Mouse (Mus musculus): ENCODE results near the gene Lrrc3b.

Gene Lrrc3b

DNA sequence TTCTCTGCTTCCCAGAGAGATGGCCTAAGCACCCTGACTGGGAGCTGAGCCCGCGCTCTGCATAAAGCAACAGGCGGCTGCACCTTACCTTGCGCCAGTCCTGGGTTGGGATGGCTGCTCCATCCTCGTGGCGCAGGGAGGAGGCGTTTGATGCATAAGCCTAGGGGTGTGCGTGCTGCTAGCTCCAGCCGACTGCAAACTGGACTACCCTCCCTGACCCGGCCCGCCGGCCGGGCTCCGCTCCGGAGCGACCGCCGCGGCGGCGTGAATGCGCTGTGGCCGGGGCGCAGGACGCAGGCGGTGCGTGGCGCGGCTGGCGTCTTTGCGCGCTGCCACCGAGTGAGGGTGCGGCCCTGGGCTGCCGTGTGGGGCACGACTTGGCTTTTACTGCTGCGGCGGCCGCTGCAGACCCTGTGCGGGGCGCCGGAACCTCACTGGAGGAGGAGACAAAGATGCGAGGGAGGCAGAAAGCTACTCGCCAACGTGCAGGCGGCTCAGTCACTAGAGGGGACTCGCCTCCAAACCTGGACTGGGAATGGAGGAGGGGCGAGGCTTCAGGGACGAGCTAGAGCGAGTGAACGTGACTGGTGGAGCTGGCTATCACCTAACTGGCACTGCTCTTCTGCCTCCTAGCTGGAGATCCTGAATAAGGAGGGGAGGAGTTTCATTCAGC, at the start of gene Lrrc3b:
TSS of gene Lrrc3b (minus strand) at position 503 of the 673 bp plus-strand sequence.
- no peak for DNase-seq

DNA sequence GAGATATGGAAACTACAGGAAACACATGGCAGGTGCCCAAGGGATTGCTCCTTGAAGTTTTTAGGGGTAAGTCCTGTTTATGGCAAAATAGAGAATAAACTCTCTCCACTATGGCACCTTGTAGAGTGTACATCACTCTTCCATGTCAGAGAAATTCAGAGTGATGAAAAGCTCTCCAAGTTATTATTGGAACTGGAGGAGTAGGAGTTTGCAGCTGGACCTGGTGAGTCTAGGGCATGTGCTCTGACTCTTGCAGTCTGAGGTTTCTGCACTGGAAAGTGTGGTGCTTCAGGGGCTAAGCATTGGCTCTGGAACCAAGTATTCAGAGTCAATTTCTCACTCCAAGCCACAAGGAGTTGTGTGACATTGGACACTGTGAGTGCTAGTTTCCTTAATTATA, 38.9 kb upstream of the Lrrc3b start:
- no peak for DNase-seq

DNA sequence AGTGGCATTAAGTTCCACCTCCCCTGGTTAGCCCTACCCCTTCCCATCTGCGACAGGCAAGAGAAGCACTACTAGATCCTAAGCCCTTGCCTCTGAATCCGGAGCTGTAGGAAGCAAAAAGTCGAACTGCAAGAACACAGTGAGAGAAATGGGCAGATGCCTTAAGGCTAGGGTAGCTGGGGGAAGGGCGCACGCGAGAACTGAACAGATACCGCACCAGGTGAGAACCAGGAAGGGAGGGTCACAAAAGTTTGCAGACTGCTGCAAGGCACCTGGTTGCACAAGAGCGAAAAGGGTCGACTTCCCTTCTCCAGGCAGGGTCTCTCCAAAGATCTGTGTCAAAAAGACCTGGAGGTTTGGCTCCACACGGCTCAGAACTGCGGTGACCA, 697 bp downstream of the Lrrc3b start:
- no peak for DNase-seq

DNA sequence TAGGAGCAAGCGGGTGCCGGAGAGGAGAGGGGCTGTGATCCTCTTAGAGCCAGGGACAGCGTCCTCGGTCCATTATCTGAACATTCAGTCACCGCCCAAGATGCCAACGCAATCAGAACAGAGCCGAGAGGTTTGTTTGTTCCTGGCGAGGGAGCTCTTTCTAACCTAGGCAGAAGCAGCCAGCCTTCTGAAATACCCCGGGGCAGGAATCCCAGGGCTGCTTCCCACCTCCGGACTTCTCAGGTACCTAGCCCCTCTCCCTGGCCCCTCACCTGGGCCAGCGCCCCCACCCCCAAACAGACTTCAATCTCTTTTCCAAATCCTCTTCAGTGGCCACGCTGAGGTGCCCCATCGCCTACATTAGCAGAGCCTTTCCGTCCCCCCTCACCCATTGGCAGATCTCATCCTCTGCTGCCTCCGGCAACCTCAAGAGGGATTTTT, 1.3 kb downstream of the Lrrc3b start:
- no peak for DNase-seq

DNA sequence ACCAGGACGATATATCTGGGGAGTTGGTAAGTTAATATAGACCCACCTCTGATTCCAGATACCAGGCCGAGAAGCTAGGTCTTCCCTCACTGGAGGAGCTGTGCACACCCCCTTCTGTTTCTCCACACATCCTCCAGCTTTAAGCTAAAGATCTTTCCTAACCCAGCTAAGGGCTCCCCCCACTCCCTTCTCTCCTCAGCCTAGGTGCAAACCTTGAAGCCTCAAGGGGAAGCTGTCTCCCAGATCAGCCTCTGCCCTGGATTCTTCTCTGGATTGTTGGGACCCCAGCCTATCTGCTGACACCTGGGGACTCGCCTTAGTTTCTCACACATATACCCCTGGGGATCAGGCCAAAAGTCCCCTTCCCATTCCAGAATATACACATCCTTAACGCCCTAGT, 1.7 kb downstream of the Lrrc3b start:
- DNase-seq: no peak

DNA sequence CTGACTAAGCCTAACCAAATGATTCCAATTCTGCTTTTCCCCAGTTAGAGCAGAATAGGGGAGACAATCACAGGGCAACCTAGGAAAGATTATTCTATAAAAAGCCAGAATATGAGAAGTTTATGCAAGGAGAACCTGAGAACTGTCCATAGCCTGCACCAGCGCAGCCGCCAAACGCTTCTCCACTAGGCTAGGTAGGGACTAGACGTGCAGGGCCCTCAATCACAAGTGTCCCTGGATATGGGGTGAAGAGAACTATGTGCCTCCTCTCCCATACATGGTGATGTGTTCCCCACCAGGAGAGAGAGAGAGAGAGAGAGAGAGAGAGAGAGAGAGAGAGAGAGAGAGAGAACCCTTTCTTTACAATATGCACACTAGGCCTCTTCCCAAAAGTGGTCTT, 2.2 kb downstream of the Lrrc3b start:
- DNase-seq: no peak

DNA sequence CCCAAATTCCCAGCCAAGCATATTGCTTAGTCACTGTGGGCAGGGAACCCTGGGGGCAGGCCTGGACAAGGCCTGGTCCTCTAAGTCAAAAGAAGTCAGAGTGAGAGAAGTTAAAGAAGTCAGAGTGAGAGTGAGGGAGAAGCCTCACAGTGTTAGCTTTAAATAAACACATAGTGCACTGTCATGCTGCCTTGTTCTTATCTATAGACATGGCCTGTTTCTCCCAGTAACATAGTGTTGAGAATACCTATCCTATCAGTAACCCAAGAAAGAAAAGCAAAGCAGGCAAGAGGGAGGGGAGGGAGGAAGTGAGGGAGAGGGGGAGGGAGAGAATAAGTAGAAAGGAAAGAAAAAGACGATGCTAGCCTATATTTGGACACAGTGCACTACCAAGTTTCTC, 6.4 kb downstream of the Lrrc3b start:
- DNase-seq: no peak

DNA sequence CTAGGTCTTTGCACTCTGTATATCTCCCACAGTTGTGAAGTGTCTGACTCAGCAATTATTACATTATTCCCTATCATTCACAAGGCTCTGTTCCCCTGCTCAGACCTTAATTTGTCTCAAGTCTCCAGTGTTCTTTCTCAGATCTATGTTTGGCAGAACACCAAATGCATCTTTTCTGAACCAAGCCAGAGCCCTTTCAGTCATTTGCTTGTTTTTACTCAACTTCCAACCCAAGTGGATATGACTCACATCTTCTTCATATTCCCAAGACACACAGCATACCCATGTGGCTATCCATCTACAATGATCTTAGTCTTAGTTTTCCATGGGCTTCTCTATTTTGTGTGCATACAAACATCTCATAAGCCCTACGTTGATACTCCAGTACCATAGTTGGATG, 17.2 kb downstream of the Lrrc3b start:
- DNase-seq: no peak

DNA sequence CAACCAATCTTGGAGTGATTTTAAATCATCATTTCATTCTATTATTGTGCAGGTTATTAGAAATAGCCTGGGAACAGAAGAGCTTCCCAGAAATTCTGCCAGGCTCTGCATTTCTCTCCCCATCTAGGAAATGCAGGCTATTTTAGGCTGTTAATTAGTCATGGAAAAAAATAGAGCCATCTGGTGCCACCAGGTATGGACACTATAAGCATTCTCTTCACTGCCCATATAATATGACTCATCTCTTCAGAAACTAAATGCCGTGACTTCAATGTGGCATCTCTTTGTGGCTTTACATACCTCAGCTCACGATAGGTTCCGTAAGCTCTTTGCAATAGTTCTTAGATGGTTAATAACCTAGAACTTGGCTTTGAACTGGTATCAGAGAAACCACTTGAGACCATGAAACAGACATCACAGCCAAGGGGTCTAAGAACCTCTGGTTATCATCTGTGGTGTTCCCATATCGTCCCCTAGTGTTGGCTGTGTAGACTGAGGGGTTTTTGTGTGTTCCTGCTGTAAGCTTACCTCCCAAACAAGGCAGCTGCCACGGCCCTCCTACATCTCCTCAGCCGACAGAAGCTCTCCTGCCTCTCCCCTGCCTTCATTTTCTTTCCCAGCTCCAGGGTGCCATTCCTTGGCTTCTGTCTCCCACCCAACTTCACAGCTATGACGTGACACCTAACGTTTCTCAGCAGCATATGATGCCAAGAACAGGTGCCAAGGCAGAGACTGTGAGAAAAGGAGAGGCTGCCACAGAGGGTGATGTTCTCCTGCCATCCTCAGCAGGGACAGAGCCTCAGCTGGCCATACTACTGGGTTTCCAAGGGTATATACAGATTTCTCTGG, 27.9 kb downstream of the Lrrc3b start:
- no peak for DNase-seq

DNA sequence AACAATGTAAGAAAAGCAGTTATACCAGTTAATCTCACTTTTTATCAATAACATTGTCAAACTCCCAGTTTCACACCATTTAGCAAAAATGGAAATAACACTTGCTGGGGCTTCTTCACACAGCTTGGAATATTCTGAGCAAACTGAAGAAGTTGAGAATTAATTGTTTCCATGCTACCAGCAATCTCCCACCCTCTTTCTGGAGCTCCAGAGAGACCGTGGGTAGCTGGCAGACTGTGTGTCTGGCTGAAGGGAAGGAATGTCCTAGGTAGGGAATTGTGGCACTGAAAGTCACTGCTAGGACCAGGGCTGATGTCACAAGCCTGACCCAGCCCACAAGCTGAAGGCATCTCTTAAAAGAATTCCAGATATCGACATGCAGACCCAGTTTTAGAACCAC, 53.3 kb downstream of the Lrrc3b start:
- DNase-seq: no peak

DNA sequence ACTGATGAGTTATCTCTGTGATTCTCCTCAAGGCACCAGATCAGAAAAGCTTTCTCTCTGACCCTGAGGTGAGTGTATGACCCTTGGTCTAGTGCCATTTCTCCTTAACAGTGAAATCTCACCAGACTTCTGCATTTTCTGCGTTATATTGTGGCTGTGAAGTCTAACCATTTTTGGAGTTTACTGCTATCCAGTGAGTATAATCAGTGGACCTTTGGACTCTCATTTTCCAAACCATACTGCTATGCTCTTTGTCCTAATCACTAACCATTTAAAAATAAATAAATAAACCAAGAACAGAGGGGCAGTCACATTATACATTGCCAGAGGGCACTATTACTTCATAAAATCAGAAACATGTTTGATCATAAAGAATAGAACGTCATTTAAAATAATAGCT, 53.8 kb downstream of the Lrrc3b start:
- no peak for DNase-seq

DNA sequence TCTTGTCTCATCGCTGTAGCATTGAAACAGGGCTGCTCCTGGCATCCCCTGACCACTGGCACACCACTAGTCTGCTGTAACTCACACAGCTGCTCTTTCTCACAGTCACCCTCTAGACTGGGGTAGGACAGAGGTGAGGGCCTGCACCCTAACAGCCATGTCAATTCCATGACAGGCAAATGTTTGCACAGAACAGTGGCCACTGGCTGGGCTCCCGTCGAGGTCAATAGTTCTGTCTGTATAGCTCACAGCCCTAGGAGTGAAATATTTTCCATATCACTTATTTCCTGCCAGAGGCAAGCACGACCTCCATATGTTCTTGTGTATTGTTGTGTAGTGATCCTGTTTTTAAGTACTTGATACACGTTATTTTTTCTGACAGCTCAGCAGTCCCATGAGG, 54.3 kb downstream of the Lrrc3b start:
- no peak for DNase-seq

DNA sequence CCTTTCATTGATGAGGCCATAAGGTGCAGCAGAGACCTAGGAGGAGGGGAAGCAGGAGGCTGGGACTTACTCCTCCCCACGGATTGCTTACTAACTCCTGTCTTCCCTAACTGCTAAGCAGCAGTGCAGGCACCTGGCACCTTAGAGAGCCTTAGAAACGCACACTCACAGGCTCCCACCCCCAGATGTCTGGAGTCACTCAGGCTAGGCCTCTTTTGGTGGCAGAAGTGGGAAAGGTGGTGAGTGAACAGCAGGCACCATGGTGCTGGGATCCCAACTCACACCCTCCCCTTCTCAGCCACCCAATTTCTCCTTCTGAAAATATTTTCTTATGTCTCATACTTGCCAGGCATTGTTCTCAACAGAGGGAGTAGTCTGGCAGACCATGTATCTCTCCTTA, 55.7 kb downstream of the Lrrc3b start:
- no peak for DNase-seq

DNA sequence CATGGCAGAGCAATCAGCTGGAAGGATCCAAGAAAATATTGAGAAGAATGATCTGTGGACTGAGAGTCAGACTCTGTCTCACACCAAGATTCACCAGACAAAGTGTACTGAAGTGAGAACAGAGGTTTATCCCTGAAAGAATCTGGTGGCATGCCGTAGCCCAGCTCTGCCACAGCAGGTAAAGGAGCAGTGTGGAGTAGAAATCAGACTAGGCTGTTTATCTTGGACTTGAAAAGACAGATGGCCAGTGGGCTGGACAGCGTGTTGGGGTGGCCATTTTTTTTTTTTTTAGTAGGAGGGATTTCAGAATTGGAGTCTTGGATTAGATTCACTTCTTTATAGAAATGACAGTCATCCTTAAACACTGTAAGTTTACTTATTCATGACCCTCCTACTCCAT, 61.4 kb downstream of the Lrrc3b start:
- DNase-seq: no peak

DNA sequence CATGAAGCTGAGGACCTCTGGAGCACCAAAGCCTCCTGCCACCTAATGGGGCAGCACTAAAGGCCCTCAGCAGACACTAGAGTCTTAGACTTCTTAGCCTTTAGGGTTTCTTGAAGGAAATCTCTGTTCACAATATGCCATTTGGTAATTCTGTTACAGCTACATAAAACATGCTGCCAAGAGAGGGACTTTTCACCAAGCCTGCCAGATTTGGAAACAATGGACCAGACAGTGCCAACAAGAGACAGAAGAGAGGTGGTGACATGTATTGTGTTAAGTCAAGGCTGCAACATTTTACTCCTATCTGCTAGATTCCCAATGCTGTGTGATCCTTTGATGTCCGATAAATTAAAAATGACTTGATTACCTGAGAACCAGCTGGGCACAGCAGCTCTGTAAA, 62.0 kb downstream of the Lrrc3b start:
- DNase-seq: no peak

DNA sequence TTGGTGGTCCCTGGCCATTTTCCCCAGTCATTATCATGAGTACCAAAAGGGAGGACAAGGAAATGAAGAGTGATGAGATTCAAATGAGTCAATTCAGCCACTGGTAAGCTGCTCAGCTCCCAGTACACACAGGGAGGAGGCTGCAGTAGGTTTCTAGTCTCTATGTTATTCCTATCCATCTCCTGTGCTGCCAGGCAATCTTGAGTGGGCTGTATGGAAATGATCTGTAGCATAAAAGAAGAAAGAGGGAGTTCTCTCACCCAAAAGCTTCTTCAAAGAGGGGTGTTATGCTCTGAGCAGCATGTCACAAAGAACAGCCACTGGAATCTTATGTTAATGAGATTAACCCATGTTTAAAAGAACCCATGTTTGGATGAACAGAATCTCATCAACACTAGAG, 64.5 kb downstream of the Lrrc3b start:
- no peak for DNase-seq

DNA sequence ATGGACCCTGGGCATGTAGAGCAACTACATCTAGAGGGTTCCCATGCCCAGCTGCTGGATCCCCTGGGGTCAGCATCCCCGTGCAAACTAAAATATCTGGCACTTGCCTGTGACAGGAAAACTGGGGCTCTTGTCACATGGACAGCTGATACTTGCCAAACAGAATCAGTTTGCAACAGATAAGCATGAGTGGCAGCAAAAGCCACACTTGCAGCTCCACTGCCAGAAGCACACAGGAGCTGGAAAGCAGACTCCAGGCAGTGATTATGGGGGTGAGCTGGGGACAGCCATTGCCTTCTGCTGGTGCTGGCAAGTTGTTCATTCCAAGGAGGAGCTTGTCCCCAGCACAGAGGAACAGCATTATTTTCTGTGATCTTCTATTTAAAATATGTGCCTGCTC, 65.8 kb downstream of the Lrrc3b start:
- no peak for DNase-seq

DNA sequence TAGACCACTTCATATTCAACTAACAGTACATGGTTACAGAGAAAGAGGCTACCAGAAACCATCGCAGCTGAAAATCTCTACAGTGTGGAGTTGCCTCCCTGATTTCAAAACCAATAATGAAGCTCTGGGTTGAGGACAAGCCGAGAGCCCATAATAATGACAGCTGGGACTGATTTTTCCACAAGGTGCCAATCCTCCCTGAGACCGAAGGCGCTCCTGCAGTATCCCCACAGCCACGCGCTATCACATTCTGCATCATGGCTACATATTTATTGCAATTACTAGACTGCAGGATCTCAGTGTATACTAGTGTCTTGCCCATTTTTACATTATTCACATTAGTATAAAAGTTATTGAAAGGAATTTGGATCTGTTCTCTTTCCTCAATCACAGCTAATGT, 73.7 kb downstream of the Lrrc3b start:
- DNase-seq: no peak

DNA sequence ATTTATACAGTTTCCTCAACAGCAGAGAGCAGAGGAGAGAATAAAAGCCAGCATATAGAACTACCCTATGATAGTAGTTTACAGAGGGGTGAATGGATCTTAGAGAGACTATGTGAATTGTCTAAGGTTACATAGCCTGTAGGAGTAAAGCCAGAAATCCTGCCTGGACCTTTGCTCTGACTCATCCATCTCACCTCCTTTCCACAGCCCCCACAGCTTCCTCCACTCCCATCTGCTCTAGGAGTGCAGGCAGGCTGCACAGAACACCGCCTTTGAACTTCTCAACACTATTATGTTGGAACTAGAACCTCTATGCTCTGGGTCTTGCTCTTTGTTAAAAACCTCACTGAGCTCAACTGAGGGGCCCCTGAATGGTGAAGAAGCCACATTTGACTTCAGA, 78.9 kb downstream of the Lrrc3b start:
- DNase-seq: no peak

DNA sequence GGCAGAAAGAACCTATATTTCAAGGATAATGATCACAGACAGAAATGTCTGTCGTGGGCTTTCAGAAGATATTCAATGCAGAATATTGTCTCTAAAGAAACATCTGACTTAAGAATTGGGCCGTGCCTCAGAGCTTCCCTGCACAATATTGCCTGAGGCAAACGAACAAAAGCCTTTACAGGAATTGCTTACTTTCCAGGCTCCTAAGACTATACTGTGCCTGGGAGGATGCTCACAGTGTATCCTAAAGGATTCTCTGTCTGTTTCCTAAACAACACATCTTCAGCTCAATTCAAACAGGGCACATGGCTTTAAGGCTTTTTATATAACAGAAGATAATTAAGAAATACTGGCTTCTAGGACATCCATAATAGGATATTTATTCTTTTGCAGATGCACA, 79.7 kb downstream of the Lrrc3b start:
- DNase-seq: no peak

DNA sequence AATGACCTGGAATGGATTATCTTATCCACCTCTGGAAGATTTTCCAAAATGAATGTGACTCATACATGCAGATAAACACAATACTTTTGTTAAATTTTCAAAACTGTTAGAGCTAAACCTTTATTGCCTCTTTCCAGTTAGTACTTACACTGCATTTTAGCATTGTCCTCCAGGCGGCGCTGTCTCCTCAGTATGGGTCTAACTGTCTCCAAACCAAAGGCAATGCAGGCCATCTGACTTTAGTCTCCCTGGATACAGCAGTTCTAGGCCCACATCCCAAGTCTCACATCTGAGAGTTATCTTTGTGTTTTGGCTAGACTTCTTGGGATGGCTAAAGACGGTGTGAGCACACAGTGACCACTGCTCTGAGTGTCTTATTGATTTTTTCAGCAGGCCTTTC, 83.3 kb downstream of the Lrrc3b start:
- peak; percentile 83 to 85 for DNase-seq

DNA sequence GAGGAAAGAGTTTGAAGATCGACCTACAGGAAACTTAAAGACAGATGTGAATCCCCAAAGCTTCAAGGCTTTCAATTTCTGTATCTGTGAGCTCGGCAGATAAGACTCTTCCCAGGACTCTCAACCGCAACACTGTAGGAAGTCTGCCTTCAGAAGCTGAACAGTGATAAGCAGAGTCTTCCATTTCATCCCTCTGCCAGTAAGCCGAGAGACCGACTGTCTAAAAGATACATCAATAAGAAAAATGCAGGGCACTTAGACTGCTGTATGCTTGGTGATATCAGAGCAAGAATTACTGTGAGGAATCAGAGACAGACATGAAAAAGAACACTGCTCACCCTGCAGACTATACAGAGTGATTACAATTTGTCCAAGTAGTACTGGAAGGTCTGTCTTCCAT, 84.5 kb downstream of the Lrrc3b start:
- no peak for DNase-seq

DNA sequence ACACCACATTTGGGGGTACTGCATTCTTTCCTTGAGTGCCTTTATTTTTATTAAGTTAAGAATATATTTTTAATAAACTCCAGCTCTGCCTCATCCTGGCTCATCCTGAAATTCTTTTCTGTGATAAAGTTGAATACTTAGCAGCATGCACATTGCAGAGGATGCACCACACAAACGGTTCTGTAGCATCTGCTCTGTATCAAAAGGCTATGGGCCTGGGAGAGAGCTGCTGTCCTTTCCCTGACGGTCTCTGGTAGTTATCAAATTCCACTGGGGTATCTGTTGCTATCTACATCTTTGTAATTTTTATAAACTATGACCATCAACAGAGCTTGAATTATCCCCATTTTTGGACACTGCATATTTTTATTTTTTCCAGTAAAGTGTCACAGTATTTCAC, 105.7 kb downstream of the Lrrc3b start:
- DNase-seq: no peak

DNA sequence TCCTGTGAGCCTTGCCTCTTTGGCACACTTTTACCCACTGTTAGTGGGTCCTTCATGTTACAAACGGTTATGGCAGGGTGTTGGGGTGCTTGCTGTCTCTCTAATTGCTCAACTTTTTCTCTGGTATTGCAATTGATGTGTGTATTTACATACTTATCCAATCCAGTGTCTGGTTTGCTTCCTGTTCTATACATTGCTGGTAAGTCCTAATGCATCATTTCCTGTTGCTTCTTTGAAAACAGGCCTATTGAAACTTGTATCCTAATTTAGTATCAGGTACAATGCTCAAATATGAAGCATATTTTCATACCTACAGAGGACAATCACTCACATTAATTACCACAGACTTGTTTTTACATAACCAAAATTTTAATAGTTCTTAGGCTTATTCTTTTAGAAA, 107.4 kb downstream of the Lrrc3b start:
- no peak for DNase-seq

DNA sequence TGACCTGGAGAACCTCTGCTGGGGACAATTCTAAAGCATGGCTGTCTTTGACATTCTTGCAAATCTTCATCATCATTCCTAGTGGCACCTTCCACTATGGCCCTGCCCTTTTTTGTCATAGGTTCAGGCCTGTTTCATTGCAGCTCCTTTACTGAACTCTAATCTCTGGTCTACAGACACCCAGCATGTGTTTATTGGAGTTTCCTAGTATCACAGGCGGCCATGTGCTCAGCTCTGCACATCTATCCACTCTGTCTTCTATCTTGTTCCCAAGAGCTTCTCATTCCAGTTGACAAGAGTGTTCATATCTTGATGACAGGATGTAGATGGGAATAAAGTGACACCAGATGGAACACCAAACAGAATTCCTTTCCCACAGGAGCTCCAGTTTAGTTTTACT, 108.6 kb downstream of the Lrrc3b start:
- no peak for DNase-seq

Data from B cell, adult 2 months (primary cell).